Mouse (Mus musculus) brain, embryonic 14.5 days (tissue): ENCODE measurements around the gene Cdc42.

ENCODE experiments used
- CTCF ChIP-seq: fragments of 200-500 bp; IDR thresholded peaks from 2 replicates; pipeline ENCODE4 v1.5.1; 2012; ENCODE audit warnings: inconsistent platforms, mild to moderate bottlenecking, moderate library complexity, borderline replicate concordance; ENCODE audit not compliant: insufficient read depth, insufficient read length; ENCODE audit errors: extremely low read depth
- POLR2A ChIP-seq: fragments of 200-500 bp; IDR thresholded peaks from 2 replicates; pipeline ENCODE4 v1.6.1; 2012; ENCODE audit warnings: mild to moderate bottlenecking, inconsistent platforms, borderline replicate concordance; ENCODE audit not compliant: poor library complexity, insufficient read depth, insufficient read length, severe bottlenecking; ENCODE audit errors: extremely low read depth

GRCm38 (mm10) chr4:137365356-137366062 is 8.0 kb upstream of the Cdc42 start:
- no peak for TF ChIP-seq CTCF
- TF ChIP-seq POLR2A: no peak
